Mouse (Mus musculus): ENCODE data around the gene Epha6. TPM values are rescaled to one million over a fixed set of nuclear protein-coding genes. Genes with fewer than 3 reads are reported as not detected.
"Not testable (repeated sequence)": the region's sequence is repeated elsewhere in the genome, so short reads cannot be mapped to it uniquely, and the experiment has no call there.

The Epha6 gene
- polyA plus RNA-seq, 1 experiment from 2014 or later: 0.16 TPM

DNA sequence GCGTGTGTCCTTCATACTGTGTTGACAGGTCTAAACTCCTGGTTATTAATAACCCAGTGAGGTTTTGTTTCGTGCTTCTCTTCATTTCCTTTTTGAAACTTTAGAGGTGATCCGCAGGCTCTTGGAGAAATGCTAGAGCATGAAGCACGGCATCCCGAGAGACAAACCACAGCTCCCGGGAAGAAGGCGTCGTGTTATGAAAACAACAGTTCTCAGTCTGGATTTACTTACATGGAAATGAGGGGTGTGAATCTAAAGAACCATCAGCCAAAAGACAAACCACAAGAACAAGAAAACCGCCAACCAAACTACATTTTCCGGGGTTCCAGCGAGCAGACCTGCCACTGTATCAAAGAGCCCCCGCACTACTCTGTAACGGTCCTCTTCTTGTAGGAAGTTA, 775.7 kb downstream of the Epha6 start:
- no peak overlapping the region for H3K9ac ChIP-seq (ENCODE audit: low read depth, low read length)
- H3K27ac ChIP-seq (ENCODE audit: low read depth, low read length): no peak overlapping the region
- H3K9me3 ChIP-seq (ENCODE audit: control insufficient read depth): no peaks in the 10 kb centered on the region
- ATAC-seq: no peak
- H3K4me3 ChIP-seq (ENCODE audit: low read depth, low read length): no peak overlapping the region
- H3K4me1 ChIP-seq (replicated peaks; ENCODE audit: control insufficient read depth, insufficient read depth, low read length): no peaks in the 10 kb centered on the region
- TF ChIP-seq CTCF (IDR thresholded peaks at IDR 0.05; ENCODE audit: low read depth): no peak
- WGBS: 87% methylated on average over 13 of the region's 13 CpGs
- no peak overlapping the region for H3K4me2 ChIP-seq (replicated peaks; ENCODE audit: low read depth)
- no peaks in the 10 kb centered on the region for H3K36me3 ChIP-seq (ENCODE audit: control insufficient read depth, insufficient read depth)
- no peaks in the 10 kb centered on the region for H3K27me3 ChIP-seq (replicated peaks; ENCODE audit: control insufficient read depth, insufficient read depth, low read length)

DNA sequence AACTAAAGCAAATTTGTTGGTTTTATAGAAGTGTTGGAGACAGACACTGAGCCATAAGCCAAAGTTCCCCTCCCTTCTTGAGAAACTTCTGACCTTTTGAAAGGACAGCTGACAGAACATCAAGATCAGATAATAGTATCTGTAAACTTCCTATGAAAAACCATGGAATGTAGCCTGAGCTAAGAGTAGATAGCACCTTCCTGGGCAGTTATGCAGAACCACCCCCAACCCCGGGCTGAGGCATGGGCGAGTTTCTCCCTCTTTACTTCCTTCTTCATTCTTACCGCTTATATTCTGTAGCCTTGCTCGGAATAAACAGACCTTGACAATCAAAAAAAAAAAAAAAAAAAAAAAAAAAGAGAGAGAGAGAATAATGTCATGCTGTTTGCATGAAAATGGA, 805.5 kb downstream of the Epha6 start:
- H3K4me1 ChIP-seq (replicated peaks; ENCODE audit: control insufficient read depth, insufficient read depth, low read length); ATAC-seq; H3K27ac ChIP-seq (ENCODE audit: low read depth, low read length); H3K4me3 ChIP-seq (ENCODE audit: low read depth, low read length); H3K27me3 ChIP-seq (replicated peaks; ENCODE audit: control insufficient read depth, insufficient read depth, low read length); H3K9ac ChIP-seq (ENCODE audit: low read depth, low read length); H3K36me3 ChIP-seq (ENCODE audit: control insufficient read depth, insufficient read depth); H3K9me3 ChIP-seq (ENCODE audit: control insufficient read depth); H3K4me2 ChIP-seq (replicated peaks; ENCODE audit: low read depth): not testable (repeated sequence)
- WGBS: 84% methylated on average over 4 of the region's 4 CpGs

DNA sequence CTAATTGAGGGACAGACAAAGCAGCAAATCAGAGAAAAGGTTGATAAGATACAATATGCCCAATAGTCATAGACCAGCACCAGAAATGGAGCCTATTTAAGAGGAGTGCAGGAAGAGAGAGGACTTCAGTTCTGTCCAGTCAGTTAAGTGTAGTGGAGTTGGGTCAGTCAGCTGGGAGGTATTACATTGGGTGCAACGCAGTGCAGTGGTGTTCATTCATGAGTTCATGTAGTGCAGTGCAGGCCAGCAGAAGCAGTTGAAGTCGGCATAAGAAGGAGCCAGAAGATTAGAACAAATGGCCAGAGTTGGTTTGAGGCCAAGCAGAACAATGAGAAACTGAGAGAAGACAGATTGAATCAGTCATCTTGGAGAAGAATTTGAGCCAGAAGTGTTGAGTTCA, 833.0 kb downstream of the Epha6 start:
- TF ChIP-seq CTCF (IDR thresholded peaks at IDR 0.05; ENCODE audit: low read depth): no peak
- no peak for ATAC-seq
- 80% methylated on average over 2 of the region's 2 CpGs for WGBS
- Histone ChIP-seq H3K9ac (ENCODE audit: low read depth, low read length) (no peak overlapping the region), H3K4me2 (replicated peaks; ENCODE audit: low read depth) (no peak overlapping the region), H3K27me3 (replicated peaks; ENCODE audit: control insufficient read depth, insufficient read depth, low read length) (no peaks in the 10 kb centered on the region), H3K9me3 (ENCODE audit: control insufficient read depth) (no peaks in the 10 kb centered on the region), H3K4me1 (replicated peaks; ENCODE audit: control insufficient read depth, insufficient read depth, low read length) (no peaks in the 10 kb centered on the region), H3K27ac (ENCODE audit: low read depth, low read length) (no peak overlapping the region), H3K36me3 (ENCODE audit: control insufficient read depth, insufficient read depth) (no peaks in the 10 kb centered on the region), H3K4me3 (ENCODE audit: low read depth, low read length) (no peak overlapping the region)

DNA sequence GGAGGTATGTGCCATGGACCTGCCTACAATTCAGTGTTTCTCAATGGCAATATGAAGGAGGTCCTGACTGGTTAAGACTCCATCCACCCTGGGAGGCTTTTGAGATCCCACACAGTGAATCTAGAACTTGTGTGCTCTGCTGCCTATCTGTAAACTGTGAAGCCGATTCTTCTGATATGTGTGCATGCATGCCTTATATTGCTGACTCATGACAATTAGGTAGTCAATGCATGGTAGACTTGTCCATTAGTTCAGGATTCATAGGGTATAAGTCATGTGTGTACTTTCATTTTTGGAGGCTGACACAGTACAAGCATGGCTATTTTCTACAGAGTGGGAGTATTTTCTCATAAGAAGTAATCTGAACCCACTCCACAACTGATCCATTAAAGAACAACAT, 834.9 kb downstream of the Epha6 start:
- Histone ChIP-seq H3K4me1 (replicated peaks; ENCODE audit: control insufficient read depth, insufficient read depth, low read length) (no peaks in the 10 kb centered on the region), H3K9ac (ENCODE audit: low read depth, low read length) (no peak overlapping the region), H3K9me3 (ENCODE audit: control insufficient read depth) (no peaks in the 10 kb centered on the region), H3K4me2 (replicated peaks; ENCODE audit: low read depth) (no peak overlapping the region), H3K36me3 (ENCODE audit: control insufficient read depth, insufficient read depth) (no peaks in the 10 kb centered on the region), H3K27ac (ENCODE audit: low read depth, low read length) (no peak overlapping the region), H3K27me3 (replicated peaks; ENCODE audit: control insufficient read depth, insufficient read depth, low read length) (no peaks in the 10 kb centered on the region), H3K4me3 (ENCODE audit: low read depth, low read length) (no peak overlapping the region)
- ATAC-seq: no peak
- WGBS: 98% methylated on average over 1 of the region's 1 CpGs
- TF ChIP-seq CTCF (IDR thresholded peaks at IDR 0.05; ENCODE audit: low read depth): no peak

DNA sequence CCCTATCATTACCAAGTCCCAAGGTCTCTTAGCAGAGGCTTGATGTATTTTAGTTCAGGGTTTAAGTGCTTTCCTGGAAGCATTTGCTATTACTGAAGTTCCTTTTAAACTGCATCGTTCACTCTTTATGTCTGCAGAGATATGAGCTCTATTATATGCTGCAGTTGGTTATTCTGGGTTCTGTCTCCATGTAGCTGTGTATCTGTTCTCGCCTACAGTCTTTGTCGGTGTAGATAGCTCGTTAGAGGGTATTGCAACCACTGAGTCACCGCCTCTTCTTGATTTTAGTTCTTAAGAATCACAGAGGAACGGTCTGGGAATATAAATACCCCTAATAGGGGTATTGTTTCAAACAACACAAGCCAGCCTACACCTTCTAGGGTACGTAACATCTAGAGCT, 835.4 kb downstream of the Epha6 start:
- no peak for TF ChIP-seq CTCF (IDR thresholded peaks at IDR 0.05; ENCODE audit: low read depth)
- 85% methylated on average over 7 of the region's 7 CpGs for WGBS
- H3K27ac ChIP-seq (ENCODE audit: low read depth, low read length): no peak overlapping the region
- H3K36me3 ChIP-seq (ENCODE audit: control insufficient read depth, insufficient read depth): no peaks in the 10 kb centered on the region
- H3K4me3 ChIP-seq (ENCODE audit: low read depth, low read length): no peak overlapping the region
- no peak overlapping the region for H3K4me2 ChIP-seq (replicated peaks; ENCODE audit: low read depth)
- ATAC-seq: no peak
- no peaks in the 10 kb centered on the region for H3K9me3 ChIP-seq (ENCODE audit: control insufficient read depth)
- H3K27me3 ChIP-seq (replicated peaks; ENCODE audit: control insufficient read depth, insufficient read depth, low read length): no peaks in the 10 kb centered on the region
- no peak overlapping the region for H3K9ac ChIP-seq (ENCODE audit: low read depth, low read length)
- no peaks in the 10 kb centered on the region for H3K4me1 ChIP-seq (replicated peaks; ENCODE audit: control insufficient read depth, insufficient read depth, low read length)

DNA sequence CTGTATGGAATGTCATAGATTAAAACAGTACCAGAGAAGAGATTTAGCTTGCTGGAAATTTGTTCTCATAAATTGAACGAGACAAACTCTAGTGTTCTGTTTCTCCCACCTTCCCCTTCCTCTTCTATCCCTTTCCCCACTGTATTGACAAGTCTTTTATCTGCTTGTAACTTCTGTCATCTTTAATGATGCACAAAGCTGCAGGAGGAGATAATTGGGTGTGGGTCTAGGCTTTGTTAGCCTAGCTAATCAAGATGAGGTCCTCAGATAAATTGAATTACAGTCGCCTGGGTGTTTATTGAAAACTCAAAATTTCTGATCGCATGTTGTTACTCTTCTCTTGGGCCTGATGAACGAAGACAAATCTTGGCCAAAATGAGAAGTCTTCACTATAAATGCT, 844.5 kb downstream of the Epha6 start:
- 71% methylated on average over 4 of the region's 4 CpGs for WGBS
- Histone ChIP-seq H3K27ac (ENCODE audit: low read depth, low read length) (no peak overlapping the region), H3K4me3 (ENCODE audit: low read depth, low read length) (no peak overlapping the region), H3K4me1 (replicated peaks; ENCODE audit: control insufficient read depth, insufficient read depth, low read length) (no peaks in the 10 kb centered on the region), H3K4me2 (replicated peaks; ENCODE audit: low read depth) (no peak overlapping the region), H3K9me3 (ENCODE audit: control insufficient read depth) (no peaks in the 10 kb centered on the region), H3K27me3 (replicated peaks; ENCODE audit: control insufficient read depth, insufficient read depth, low read length) (no peaks in the 10 kb centered on the region), H3K36me3 (ENCODE audit: control insufficient read depth, insufficient read depth) (no peaks in the 10 kb centered on the region), H3K9ac (ENCODE audit: low read depth, low read length) (no peak overlapping the region)
- no peak for TF ChIP-seq CTCF (IDR thresholded peaks at IDR 0.05; ENCODE audit: low read depth)
- no peak for ATAC-seq

DNA sequence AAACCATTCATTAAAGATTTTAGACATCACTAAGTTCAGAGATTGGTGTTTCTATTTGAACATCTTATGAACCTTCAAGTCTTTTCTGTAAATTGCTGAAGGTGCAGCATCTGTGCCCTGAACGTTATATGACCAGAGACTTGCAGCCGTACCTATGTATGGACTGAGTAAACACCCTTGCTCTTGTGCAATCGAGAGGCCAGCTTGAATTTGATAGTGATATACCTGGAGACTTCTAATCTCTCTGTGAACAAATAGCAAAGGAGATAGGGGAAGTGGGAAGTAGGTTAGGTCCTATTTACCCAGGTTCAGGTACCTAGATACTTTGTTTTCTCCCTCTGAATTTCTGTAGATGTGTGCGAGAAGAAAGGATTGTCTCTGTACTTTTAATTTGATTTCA, 854.4 kb downstream of the Epha6 start:
- no peaks in the 10 kb centered on the region for H3K27me3 ChIP-seq (replicated peaks; ENCODE audit: control insufficient read depth, insufficient read depth, low read length)
- TF ChIP-seq CTCF (IDR thresholded peaks at IDR 0.05; ENCODE audit: low read depth): no peak
- H3K9me3 ChIP-seq (ENCODE audit: control insufficient read depth): no peaks in the 10 kb centered on the region
- no peaks in the 10 kb centered on the region for H3K4me1 ChIP-seq (replicated peaks; ENCODE audit: control insufficient read depth, insufficient read depth, low read length)
- H3K36me3 ChIP-seq (ENCODE audit: control insufficient read depth, insufficient read depth): no peaks in the 10 kb centered on the region
- no peak overlapping the region for H3K9ac ChIP-seq (ENCODE audit: low read depth, low read length)
- no peak overlapping the region for H3K4me2 ChIP-seq (replicated peaks; ENCODE audit: low read depth)
- no peak overlapping the region for H3K4me3 ChIP-seq (ENCODE audit: low read depth, low read length)
- ATAC-seq: no peak
- no peak overlapping the region for H3K27ac ChIP-seq (ENCODE audit: low read depth, low read length)
- 36% methylated on average over 4 of the region's 4 CpGs for whole genome bisulfite sequencing

Measured in intestine, postnatal 0 days (tissue).